Mouse (Mus musculus) cerebellum, postnatal 4 days (tissue): ENCODE data around the gene Cracr2b.

ENCODE experiments used
- DNase-seq, 2 experiments: peaks; one replicate each; pipeline ENCODE4 v3.0.0; 2022; ENCODE audit warnings: low spot score in 2 of 2, mixed read lengths in 1 of 2

Cracr2b gene

GRCm38 (mm10) chr7:141454967-141455551 lies 5.8 kb upstream of the Cracr2b start, which contains the start of gene Pnpla2:
Pnpla2 (plus strand) TSS chr7:141455198.
- DNase-seq, result peak; percentile 85 to 91

GRCm38 (mm10) chr7:141455610-141456314 lies 5.1 kb upstream of the Cracr2b start:
- DNase-seq, result no peak

- no peak for DNase-seq
These were observed 4.2 kb upstream of the Cracr2b start for GRCm38 (mm10) chr7:141456739-141457138.

- DNase-seq, result no peak
These were observed 3.7 kb upstream of the Cracr2b start for GRCm38 (mm10) chr7:141457236-141457635.

- no peak for DNase-seq
These were observed 2.8 kb upstream of the Cracr2b start for GRCm38 (mm10) chr7:141457986-141458660.

GRCm38 (mm10) chr7:141458661-141459060 lies 2.2 kb upstream of the Cracr2b start:
- no peak for DNase-seq

DNA sequence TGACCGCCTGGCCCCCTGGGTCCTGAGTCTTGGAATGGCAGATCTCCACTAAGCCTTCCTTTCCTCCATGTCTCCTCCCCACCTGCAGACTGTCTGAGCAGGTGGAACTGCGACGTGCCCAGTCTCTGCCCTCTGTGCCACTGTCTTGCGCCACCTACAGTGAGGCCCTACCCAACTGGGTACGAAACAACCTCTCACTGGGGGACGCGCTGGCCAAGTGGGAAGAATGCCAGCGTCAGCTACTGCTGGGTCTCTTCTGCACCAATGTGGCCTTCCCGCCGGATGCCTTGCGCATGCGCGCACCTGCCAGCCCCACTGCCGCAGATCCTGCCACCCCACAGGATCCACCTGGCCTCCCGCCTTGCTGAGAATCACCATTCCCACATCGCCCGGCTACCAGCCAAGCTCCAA lies 1.6 kb upstream of the Cracr2b start:
- DNase-seq, result no peak

GRCm38 (mm10) chr7:141460001-141460390 lies 898 bp upstream of the Cracr2b start:
- DNase-seq, result no peak

DNA sequence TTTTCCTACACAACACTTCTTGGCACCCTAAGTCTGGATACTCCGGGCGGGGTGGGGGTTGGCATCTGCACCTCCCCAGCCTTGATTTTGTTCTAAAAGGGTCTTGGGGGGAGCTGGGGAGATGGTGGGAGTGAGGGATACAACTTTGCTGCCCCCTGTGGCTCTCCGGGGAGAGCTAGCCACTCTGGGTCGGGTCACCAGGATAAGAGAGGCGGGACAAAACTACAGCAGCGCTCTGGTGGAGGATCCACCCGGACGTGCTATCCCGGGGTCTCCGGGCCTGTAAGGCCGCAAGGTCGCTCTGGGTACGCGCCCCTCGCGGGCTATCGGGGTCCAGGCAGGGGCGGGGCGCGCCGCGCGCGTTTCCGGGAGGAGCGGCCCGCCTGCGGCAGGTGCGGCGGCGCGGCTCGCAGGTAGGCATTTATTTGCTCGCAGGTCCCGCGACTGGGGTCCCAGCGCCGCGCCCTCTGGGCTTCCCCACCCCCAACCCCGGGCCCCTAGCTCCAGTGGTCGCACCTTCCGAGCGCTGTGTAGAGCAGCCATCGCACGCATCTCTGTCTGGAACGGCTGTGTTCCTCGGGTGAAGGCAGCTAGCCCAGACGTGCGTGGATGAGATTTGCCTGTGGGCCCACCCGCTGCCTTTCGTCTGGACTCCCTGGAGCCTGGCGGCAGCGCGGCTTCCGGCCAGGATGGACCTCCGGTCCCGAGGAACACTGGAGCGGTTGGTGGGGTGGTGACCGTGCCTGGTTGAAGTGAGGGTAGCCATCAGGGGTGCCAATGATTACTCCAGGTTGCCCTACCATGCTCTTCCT lies 833 bp downstream of the Cracr2b start:
- DNase-seq, result no peak

DNA sequence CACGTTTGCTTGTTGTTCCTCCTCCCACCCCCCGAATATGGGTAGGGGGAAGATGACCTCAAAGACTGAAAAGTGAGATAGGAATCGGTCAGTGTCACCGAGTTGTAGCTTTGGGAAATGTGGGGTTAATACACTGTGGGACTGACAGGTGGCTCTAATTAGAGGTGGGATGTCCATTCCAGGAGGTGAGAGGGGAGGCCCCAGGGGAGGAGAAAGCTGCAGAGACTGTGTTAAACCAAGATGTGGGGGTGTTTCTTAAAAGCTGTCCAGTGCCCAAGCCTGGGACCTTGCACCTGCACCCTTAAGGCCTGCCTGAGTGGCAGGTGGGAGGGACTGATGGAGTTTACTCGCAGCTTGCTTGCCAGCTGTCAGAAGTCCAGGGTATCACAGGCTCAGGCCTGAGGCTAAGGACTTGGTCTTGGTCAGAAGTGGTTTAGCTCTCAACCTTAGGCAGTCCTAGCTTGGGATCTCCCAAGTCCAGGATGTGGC lies 1.5 kb downstream of the Cracr2b start:
- no peak for DNase-seq

DNA sequence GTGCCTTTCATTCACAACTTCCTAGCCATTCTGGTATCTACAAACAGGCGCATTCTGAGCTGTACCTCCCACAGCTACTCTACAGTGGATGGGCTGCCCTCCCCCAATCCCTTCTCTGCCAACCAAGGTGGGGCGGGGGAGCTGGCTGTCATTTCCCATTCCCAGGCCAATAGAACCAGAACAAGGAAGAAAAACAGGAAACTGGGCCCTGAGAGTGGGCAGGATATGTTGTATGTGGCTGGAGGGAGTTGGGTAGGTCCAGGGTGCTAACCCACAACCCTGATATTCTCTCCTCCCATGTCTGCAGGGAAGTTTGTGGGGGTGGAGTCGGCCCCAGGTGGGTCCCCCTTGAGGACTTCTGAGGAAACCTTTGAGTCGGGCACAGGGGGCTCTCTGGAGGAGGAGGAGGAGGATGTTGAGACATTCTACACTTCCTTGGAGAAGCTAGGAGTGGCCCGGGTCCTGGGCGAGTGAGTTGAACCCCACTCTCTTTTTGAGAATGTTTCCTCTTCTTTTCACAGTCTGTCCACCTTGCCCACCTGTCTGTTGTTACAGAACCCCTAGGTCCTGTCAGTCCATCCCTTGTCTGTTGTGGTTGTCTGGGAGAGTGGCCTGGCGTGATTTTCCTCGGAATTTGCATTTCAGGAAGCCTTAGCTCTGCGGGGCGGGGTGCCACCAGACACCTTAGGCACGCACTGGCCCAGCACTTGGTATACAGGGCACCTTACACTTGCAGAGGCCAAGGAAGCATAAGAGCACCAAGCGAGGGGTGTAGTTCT lies 3.1 kb downstream of the Cracr2b start:
- no peak for DNase-seq

DNA sequence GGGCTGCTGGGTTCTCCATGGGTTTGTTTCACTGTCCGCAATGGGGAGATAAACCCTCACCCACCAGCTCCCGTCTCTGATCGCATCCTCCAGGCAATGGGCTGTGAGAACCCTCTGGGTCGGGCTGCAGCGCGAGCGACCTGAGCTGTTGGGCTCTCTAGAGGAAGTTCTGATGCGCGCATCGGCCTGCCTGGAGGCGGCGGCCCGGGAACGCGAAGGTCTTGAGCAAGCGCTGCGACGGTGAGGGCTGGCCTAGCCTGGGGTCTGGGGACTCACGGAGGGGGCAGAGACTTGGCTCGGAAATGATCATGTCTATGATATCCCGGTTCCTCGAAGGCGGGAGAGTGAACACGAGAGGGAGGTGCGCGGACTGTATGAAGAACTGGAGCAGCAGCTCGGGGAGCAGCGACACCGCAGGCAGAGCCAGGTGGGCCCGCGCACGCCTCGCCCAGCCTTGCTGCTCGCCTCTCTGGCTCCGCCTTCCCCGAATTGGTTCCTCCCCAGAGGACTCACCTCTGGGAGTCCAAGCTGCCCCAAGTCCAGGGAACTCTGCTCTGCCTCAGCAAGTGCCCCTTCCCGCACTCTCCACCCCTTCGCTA lies 3.8 kb downstream of the Cracr2b start:
- no peak for DNase-seq

DNA sequence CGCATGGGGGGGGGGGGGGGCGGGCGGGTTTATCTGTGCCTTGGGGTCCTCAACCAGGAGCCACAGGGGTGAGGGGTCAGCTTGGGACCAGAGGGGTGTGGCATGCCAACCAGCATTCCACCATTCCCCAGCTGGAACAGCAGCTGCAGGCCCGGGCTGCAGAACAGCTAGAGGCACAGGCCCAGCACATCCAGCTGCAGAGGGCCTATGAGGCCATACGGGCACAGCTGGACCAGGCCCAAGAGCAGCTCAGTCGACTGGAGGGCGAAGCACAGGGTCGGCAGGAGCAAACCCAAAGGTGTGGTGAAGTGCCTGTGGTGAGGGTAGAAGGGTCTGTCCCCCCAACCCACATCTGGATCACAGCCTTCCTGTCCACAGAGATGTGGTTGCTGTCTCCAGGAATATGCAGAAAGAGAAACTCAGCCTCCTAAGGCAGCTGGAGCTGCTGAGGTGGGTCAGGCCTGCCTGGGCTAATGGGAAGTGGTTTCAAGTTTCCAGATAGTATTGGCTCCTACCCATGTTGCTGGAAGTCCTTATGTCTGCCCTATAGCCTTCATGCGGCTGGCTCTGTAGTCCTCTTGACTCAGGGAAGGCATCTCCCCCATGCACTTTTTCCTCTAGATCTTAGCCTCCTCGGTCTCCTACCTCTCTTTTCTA lies 4.6 kb downstream of the Cracr2b start:
- DNase-seq, result no peak

GRCm38 (mm10) chr7:141466045-141466394 lies 5.1 kb downstream of the Cracr2b start:
- no peak for DNase-seq

DNA sequence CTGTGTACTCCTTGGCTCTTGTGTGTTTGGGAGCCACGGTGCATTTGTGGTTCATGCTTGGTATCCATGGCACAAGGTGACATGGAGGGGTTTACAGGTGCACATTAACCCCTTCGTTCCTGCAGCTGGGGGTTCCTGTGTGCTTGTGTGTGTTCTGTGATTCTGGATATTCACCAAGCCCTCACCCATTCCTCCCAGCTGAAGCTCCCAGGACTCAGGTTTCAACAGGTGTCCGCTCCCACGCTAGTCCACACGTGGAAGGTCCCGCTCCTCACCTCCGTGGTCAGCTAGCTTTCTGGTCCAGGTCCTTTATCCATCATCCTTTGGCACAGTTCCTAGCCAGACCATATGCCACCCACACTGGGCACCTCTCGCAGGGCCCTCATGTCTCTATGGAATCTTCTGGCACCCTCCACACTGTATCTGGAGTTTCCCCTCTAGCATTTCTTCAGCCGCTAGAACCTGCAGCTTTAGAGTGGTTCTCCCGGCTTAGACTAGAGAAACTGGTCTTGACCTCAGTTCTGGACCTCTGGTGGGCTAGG lies 5.8 kb downstream of the Cracr2b start:
- no peak for DNase-seq

GRCm38 (mm10) chr7:141467230-141468030 lies 6.5 kb downstream of the Cracr2b start, which contains the start of gene Cd151:
Cd151 (plus strand) TSS chr7:141467392.
- peak in 1 of 2 experiments; percentile 66 for DNase-seq

DNA sequence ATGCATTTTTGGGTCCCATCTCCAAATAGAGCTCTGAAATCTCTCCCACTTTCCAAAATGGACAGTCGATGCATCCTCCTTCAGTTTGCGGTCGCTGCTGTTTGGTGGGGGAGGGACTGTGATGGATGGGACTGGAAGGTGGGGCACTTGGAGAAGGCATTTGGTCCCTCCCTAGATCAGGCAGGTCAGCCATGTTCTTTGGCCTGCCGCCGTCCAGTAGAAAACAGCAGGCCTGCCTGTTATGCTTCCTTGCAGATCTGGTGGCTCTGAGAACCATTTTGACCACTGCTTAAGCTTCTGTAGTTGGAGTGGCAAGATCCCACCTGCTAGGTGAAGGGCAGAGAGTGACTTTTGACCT lies 7.2 kb downstream of the Cracr2b start:
- DNase-seq, result no peak

- no peak for DNase-seq
These were observed 7.8 kb downstream of the Cracr2b start for GRCm38 (mm10) chr7:141468522-141469211.

- DNase-seq, result no peak
These were observed 8.5 kb downstream of the Cracr2b start for GRCm38 (mm10) chr7:141469352-141469751.
